ENCODE assay signal across 12 mouse cellular contexts in the genomic region with DNA sequence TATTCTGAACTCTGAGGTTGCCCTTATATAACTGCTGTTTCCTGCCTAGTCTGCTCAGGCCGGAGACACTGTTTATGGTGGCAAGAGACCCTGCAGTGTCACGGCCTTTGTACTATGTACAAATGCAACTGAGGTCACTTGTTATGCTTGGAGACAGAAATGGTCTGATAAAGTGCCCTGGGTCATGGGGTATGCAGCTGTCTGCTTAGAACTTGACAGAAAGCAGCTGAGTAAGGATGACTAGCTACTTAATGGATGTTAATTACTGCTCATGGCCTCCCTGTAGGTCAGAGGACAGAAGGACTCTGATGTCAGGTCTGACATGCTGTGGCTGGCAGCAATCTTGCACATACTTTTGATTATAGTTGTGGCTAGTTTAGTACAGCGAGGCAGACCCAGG.
A peak's percentile ranks its signal among the peaks of the same experiment; 100 is the strongest.
DNase-seq lines count a peak whose midpoint lies in the region; ATAC-seq lines count a peak whose summit lies in the region.
"Had no signal": no experiment of that assay in that cellular context is flagged by ENCODE, and none has a peak within 500 bp of the region (broad histone marks: within the 10 kb centered on the region; RNA-seq: fewer than 3 reads in every experiment).

No protein-coding gene starts in this region.

- no peak overlapping the region for H3K4me2 ChIP-seq in intestine, embryonic 16.5 days (ENCODE audit: low read depth, low read length)
- H3K4me2 ChIP-seq in intestine, embryonic 15.5 days (replicated peaks), result no peak overlapping the region
- H3K4me2 ChIP-seq in forebrain, embryonic 16.5 days (ENCODE audit: low read length), result no peak overlapping the region
- no peak overlapping the region for H3K4me2 ChIP-seq in limb, embryonic 11.5 days (ENCODE audit: low read depth, severe bottlenecking)

- H3K27ac ChIP-seq in intestine, embryonic 16.5 days (ENCODE audit: low read length), result no peak overlapping the region
- no peak overlapping the region for H3K27ac ChIP-seq in intestine, embryonic 15.5 days
- H3K27ac ChIP-seq in forebrain, embryonic 16.5 days (ENCODE audit: low read length), result no peak overlapping the region
- no peak overlapping the region for H3K27ac ChIP-seq in limb, embryonic 11.5 days (replicated peaks; ENCODE audit: low read depth, low read length)

- 28% methylated on average over 3 of the region's 3 CpGs for WGBS in intestine, embryonic 16.5 days
- WGBS in intestine, embryonic 15.5 days, result 27% methylated on average over 3 of the region's 3 CpGs
- WGBS in forebrain, embryonic 16.5 days, result 62% methylated on average over 3 of the region's 3 CpGs
- 10% methylated on average over 3 of the region's 3 CpGs for WGBS in limb, embryonic 11.5 days

- peak; percentile 16 for DNase-seq in hindlimb bud, embryonic 11.5 days (ENCODE audit: extremely low spot score, low read depth, low spot score)
- DNase-seq in limb, embryonic 11.5 days (ENCODE audit: low spot score), result peak; percentile 24
- no peak for DNase-seq in thymus, postnatal 0 days (ENCODE audit: low spot score)
- no peak for DNase-seq in Muller cell, postnatal 12 days (ENCODE audit: inconsistent ontology term)
- DNase-seq in spleen, adult 12 weeks (ENCODE audit: low spot score), result no peak
- DNase-seq: cerebellum, postnatal 25 days; gastrocnemius, postnatal 14 days; lung, postnatal 36 days had no signal

- no peak overlapping the region for H3K9ac ChIP-seq in intestine, embryonic 16.5 days (ENCODE audit: low read depth, low read length)
- H3K9ac ChIP-seq in intestine, embryonic 15.5 days, result no peak overlapping the region
- H3K9ac ChIP-seq in forebrain, embryonic 16.5 days (replicated peaks; ENCODE audit: low read depth, low read length), result no peak overlapping the region
- H3K9ac ChIP-seq in limb, embryonic 11.5 days (ENCODE audit: low read length), result no peak overlapping the region

- H3K9me3 ChIP-seq in intestine, embryonic 16.5 days (ENCODE audit: control insufficient read depth, low read length), result no peaks in the 10 kb centered on the region
- no peaks in the 10 kb centered on the region for H3K9me3 ChIP-seq in intestine, embryonic 15.5 days
- H3K9me3 ChIP-seq in forebrain, embryonic 16.5 days (ENCODE audit: control insufficient read depth, low read length), result no peaks in the 10 kb centered on the region
- no peaks in the 10 kb centered on the region for H3K9me3 ChIP-seq in limb, embryonic 11.5 days (ENCODE audit: control insufficient read depth, low read length)

- H3K4me1 ChIP-seq in intestine, embryonic 16.5 days (ENCODE audit: control insufficient read depth, insufficient read depth, low read length), result no peaks in the 10 kb centered on the region
- no peaks in the 10 kb centered on the region for H3K4me1 ChIP-seq in intestine, embryonic 15.5 days (replicated peaks)
- H3K4me1 ChIP-seq in forebrain, embryonic 16.5 days (replicated peaks; ENCODE audit: control insufficient read depth, insufficient read depth, low read length), result no peaks in the 10 kb centered on the region
- H3K4me1 ChIP-seq in limb, embryonic 11.5 days (ENCODE audit: control insufficient read depth, insufficient read depth, low read length), result no peaks in the 10 kb centered on the region

- H3K27me3 ChIP-seq in intestine, embryonic 16.5 days (replicated peaks; ENCODE audit: control insufficient read depth, insufficient read depth, low read length), result no peaks in the 10 kb centered on the region
- H3K27me3 ChIP-seq in intestine, embryonic 15.5 days (replicated peaks), result no peaks in the 10 kb centered on the region
- no peaks in the 10 kb centered on the region for H3K27me3 ChIP-seq in forebrain, embryonic 16.5 days (replicated peaks; ENCODE audit: control insufficient read depth, insufficient read depth, low read length)
- H3K27me3 ChIP-seq in limb, embryonic 11.5 days (ENCODE audit: control insufficient read depth, insufficient read depth, low read length), result no peaks in the 10 kb centered on the region

- H3K4me3 ChIP-seq in intestine, embryonic 16.5 days (ENCODE audit: low read length), result no peak overlapping the region
- no peak overlapping the region for H3K4me3 ChIP-seq in intestine, embryonic 15.5 days (replicated peaks)
- no peak overlapping the region for H3K4me3 ChIP-seq in forebrain, embryonic 16.5 days (replicated peaks; ENCODE audit: low read length)
- no peak overlapping the region for H3K4me3 ChIP-seq in limb, embryonic 11.5 days (ENCODE audit: low read depth, low read length)

- ATAC-seq in intestine, embryonic 16.5 days, result 0 out of 2 replicates have a peak, but pooled peaks have one; percentile 11
- ATAC-seq in intestine, embryonic 15.5 days, result no peak
- 0 out of 2 replicates have a peak, but pooled peaks have one; percentile 45 for ATAC-seq in forebrain, embryonic 16.5 days
- ATAC-seq in limb, embryonic 11.5 days (ENCODE audit: insufficient number of reproducible peaks, low FRiP score, low TSS enrichment, low read depth), result 0 out of 2 replicates have a peak, but pooled peaks have one; percentile 60
- ATAC-seq: activated CD4-positive, CD25-positive, alpha-beta regulatory T cell, adult 4 months had no signal

- H3K36me3 ChIP-seq in intestine, embryonic 16.5 days (ENCODE audit: control insufficient read depth, insufficient read depth, low read length), result no peaks in the 10 kb centered on the region
- no peaks in the 10 kb centered on the region for H3K36me3 ChIP-seq in intestine, embryonic 15.5 days
- no peaks in the 10 kb centered on the region for H3K36me3 ChIP-seq in forebrain, embryonic 16.5 days (ENCODE audit: control insufficient read depth, insufficient read depth)
- H3K36me3 ChIP-seq in limb, embryonic 11.5 days (ENCODE audit: control insufficient read depth, insufficient read depth, low read length), result no peaks in the 10 kb centered on the region

Comparison
In these comparisons a context has a peak if more than half of its experiments do, and no peak if none do; other contexts are left out.
1. DNase-seq: peak in hindlimb bud, embryonic 11.5 days (single experiment) and limb, embryonic 11.5 days (single experiment); none in thymus, postnatal 0 days (single experiment), Muller cell, postnatal 12 days (single experiment) and spleen, adult 12 weeks (single experiment).